Mouse (Mus musculus) kidney, adult 18-20 months (tissue): ENCODE results near the gene Zfp101.
A peak's percentile ranks its signal among the peaks of the same experiment; 100 is the strongest.

ENCODE experiments used
- DNase-seq: peaks from one replicate; pipeline ENCODE4 v3.0.0; 2021

Gene Zfp101

DNA sequence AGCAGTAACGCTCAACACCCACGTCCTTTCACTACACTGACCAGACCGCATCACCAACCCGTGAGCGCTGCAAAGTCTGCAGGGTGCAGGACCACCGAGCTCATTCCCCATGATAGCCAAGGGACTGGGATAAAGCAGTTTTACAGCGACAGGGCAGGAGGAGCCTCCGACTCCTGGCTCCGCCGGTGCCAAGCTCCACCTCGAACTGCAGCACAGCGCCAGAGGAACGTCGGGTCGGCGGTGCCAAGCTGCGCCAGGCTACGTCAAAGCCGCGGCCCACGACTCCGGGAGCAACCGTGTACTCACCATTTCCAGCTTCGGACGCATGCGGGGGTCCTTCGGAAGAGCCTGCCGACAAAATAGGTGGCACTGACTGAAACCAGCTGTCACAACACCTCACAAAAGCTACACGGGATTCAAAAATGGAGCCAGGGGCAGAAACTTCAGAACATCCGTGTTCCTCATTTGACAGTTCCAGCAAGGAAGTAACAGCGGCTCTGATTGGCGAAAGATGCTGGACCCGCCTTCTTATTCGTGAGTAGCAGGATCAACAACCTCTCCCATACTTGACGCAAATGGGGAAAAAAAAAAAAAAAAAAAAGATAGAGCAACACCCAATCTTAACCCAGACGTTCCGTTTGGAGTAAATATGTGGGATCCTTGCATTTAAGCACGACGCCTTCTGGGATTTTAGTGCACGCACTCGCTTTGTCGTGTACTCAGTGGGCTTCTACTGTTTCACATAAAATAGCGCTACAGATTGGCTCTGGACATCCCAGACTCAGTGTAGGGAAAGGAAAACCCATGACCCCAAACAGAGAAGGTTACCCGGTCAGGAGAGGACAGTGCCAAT is at the start of gene Zfp101:
Zfp101 (minus strand) TSS at position 460 of the 853 bp plus-strand sequence.
- DNase-seq, result peak; percentile 90

GRCm38 (mm10) chr17:33441159-33441558 is 46.7 kb upstream of the Zfp101 start:
- DNase-seq, result no peak

GRCm38 (mm10) chr17:33439922-33440321 is 45.5 kb upstream of the Zfp101 start:
- DNase-seq, result no peak

DNA sequence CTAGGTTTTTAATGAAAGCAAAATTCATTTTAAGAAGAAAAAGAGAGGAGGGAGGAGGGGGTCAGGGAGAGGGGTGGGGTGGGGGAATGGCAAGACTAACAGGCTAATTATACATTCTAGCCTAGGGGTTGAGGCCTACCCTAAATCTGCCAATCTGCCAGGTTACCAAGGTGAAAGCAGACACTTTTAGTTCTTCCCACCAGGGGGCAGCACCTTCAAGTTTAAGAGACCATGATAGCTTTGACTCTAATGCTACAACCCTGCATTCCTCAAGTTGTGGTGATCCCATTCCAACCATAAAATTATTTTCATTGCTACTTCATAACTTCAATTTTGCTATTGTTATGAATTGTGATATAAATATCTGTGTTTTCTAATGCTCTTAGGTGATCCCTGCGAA is 44.7 kb upstream of the Zfp101 start:
- peak; percentile 79 for DNase-seq

GRCm38 (mm10) chr17:33432019-33432946 is 37.8 kb upstream of the Zfp101 start, which contains the start of gene Actl9:
TSS of gene Actl9 (plus strand) at chr17:33432896.
- no peak for DNase-seq

DNA sequence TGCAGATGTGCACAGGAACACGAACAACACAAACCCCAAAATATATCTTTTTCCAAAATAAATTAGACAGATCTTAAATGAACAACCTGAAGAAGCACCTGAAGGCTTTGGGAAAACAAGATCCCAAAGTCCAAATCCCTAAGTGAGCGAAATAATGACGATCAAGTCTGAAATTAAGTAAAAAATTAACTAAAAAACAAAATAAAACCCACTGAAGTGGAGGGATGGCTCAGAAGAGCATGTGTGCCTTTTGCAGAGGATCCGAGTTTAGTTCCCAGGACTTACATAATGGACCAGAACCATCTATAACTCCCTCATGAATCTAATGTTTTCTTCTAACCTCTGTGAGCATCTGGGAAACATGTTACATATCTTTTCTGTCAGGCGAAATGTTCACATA is 2.2 kb downstream of the Zfp101 start:
- no peak for DNase-seq

DNA sequence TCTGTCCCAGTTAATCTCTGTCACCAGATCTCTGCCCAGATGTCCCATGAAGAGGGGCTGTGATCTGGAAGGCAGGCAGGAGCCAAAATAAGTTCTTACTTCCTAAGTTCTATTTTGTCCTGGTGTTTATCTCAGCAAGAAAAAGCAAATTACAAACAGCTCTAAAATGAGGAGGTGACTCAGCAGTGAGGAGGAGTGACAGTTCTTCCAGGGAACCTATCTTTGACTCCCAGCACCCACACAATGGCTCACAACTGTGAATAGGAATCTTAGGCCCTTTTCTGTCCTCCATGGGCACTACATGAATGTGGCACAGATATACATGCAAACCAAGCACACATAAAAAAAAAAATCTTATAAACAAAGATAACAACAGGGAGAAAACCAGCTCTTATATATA is 8.7 kb downstream of the Zfp101 start:
- no peak for DNase-seq

DNA sequence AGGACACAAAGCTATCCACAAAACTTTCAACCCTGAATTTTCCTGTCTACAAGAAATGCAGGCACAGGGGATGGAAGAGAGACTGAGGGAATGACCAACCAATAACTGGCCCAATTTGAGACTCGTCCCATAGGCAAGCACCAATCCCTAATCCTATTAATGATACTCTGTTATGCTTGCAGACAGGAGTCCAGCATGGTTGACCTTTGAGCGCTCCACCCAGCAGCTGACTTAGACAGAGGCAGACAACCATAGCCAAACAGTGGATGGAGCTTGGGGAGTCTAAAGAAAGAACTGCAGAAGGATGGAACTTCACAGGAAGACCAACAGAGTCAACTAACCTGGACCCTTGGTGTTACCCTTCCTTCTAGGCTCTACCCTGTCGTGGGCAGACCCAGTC is 21.6 kb downstream of the Zfp101 start:
- DNase-seq, result peak; percentile 35

DNA sequence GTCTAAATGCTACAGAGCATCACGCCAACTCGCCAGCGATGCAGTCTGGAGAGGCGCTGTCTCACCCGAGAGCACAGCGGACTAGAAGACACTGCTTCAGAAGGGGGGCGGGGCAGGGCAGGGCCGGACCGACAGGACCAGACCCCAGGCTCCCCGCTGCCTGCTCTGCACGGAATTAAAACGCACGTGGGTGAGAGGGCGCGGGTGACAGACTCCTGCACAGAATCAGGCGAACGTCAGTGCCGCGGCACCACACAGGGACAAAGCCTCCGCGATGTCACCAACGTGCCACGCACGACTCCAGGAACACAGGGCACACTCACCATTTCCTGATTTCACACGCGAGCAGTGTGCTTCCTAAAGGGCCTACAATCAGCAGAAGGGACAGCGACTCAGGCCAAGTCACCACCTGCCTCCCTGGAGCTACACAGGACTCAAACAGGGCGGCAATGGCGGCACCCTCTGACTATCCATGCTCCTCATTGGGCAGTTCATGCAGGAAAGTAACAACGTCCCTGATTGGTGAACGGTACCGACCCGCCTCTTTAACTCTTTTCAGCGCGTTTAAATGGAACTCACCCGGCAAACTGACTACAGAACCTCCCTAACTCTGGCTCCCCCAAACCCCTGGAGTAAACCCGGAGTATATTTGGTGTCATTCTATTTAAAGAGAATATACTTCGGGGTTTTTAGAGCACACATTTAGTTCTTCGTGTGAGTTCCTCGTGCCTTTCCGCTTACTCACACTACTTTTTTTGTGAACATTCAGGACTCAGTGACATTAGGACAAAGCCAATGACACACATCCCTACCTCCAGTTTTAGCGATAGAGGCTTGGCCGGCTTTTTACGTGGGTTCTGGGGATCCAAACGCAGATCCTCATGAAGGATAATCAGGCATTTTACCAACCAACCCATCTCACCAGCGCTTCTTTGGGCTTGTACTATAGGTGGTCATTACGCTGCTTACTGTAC is 35.7 kb downstream of the Zfp101 start, which contains the start of gene Zfp81:
Zfp81 (minus strand) TSS at position 468 of the 974 bp plus-strand sequence.
- peak; percentile 88 for DNase-seq

GRCm38 (mm10) chr17:33352981-33353380 is 41.5 kb downstream of the Zfp101 start:
- no peak for DNase-seq
